Mouse (Mus musculus) 416B (cell line): Measurements from ENCODE around the gene Gm45623.

Experiments used
- DNase-seq: peaks from one replicate; pipeline ENCODE4 v3.0.0; 2011; ENCODE audit warnings: low read depth

The Gm45623 gene

DNA sequence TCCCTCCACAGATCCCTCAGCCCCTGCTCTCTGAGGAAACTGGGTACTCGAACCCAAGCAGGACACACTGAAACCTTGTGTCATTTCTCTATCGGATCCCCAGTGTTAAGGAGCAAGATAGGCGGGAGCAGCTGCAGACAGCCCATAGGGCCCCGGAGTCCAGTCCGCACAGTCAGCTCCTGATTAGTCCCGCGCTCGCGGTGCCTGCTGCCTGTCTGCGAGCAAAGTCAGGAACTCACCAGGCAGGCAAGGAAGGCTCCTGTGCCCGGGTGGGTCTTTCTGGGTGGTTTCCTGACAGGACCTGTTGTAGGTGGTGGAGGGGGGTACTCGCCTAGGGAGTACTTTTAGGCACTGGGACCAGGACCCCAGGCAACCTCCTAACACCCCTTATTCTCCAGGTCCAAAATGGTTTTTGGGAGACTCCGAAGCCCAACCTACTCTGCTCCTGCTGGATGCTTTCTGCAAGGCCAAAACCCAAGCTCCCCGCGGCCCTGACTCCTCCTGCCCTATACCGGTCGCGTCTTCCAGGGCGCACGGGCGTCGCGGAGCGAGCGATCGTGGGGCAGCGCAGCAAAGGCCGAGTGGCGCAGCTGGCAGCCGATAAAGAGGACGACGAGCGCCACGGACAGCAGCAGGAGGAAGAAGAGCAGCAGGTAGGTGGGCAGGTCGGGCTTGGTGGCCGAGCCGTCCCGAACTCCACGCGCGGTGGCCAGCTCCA is 994 bp downstream of the Gm45623 start:
- DNase-seq = no peak

GRCm38 (mm10) chr13:56751774-56752173 is 1.9 kb downstream of the Gm45623 start:
- no peak for DNase-seq

GRCm38 (mm10) chr13:56749377-56749776 is 4.2 kb downstream of the Gm45623 start:
- no peak for DNase-seq

- DNase-seq = no peak
These were observed 6.1 kb downstream of the Gm45623 start for GRCm38 (mm10) chr13:56747554-56747953.

GRCm38 (mm10) chr13:56746739-56747532 is 6.7 kb downstream of the Gm45623 start:
- no peak for DNase-seq

DNA sequence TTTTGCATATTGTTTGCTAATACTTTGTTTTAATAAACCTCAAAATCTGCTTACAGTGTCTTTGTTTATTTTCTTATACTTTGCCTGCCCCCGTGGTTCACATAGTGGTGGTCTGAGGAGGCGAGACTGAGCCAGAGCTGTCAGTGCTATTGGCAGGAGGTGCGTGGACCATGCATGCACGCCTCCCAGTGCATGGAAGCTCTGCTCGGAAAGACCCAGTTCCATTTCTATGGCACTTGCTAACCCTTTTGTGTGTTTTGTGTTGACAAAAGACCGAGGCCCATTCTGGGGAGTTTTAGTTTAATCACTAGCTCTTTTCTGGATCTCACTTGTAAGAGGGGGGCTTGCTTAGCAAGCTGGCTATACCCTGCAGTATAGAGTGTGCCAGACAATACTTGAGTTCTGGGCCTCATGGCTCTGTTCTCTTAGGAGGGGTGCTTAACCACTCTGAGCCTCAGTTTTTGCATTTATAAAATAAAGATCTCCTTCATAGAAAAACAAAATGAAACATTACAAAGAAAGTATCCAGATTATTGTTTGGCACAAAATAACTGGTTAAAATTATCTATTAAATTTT is 11.2 kb downstream of the Gm45623 start:
- DNase-seq = no peak

DNA sequence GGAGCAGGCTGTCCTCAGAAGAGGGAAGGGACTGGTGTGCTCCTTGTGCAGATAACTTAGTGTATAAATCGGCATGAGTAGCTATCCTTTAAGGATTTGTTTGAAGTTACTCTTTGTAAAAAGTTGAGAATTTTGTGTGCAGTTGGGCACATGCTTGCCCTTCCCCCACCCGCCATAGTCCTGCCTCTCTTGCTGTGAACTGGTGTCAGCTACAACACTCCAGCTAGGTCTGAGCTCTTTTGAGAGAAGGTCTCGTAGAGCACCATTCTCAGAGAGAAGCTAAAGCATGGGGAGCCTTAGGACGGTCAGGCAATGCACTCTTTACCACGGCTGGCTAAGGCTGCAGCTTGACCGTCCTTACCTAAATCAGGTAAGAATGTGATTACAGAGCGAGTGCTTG is 11.9 kb downstream of the Gm45623 start:
- DNase-seq = no peak

- DNase-seq = no peak
These were observed 13.1 kb downstream of the Gm45623 start for GRCm38 (mm10) chr13:56740496-56740895.

DNA sequence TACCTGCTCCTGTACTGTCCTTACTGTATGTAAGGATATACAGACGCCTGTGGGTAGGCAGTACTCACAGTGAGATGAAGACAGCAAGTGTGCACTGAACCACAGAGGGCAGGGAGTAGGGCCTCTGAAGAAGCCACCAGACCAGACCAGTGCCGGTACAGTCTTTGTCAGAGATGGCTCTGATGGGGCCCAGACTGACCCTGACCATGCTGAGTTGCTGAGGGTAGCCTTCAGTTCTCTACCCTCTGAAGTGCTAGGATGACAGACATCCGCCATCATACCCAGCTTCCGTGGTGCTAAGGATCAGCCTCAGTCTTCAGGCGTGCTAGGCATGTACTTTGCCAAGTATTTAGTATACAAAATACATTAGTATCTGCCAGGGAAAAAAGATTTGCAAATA is 14.1 kb downstream of the Gm45623 start:
- no peak for DNase-seq

- DNase-seq = peak; percentile 46
These were observed 18.3 kb downstream of the Gm45623 start for GRCm38 (mm10) chr13:56735212-56735875.

DNA sequence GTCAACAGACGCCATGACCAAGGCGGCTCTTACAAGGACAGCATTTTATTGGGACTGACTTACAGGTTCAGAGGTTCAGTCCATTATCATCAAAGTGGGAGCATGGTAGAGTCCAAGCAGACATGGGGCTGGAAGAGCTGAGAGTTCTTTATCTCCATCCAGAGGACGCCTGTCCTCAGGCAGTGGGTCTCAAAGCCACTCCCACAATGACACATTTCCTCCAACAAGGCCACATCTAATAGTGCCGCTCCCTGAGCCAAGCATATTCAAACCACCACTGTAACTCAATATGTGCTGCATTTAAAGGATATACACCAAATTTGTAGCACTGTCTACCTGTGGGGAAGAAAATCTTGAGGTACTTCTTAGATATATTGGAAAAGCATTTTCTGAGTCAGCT is 19.0 kb downstream of the Gm45623 start:
- peak; percentile 86 for DNase-seq

DNA sequence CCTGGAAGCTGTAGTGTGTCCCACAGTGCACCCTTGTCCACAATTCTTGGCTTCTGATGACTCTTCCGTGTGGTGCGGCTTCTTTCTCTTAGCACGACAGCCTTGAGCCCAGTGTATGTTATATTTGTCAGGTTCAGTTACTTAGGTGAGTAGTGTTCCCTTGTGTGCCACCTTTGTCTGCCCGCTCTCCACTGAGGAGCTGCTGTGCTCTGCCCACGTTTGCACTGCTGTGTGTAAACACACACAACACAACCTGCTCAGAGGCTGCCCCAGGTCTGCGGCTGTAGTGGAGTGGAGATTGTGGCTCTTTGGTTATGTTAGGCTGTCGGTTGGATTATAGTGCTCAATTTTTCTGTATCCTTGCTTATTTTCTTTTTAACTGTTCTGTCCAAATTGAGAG is 24.6 kb downstream of the Gm45623 start:
- no peak for DNase-seq

- no peak for DNase-seq
These were observed 27.1 kb downstream of the Gm45623 start for GRCm38 (mm10) chr13:56726551-56726950.

- peak; percentile 51 for DNase-seq
These were observed 41.4 kb downstream of the Gm45623 start for GRCm38 (mm10) chr13:56712221-56712620.

DNA sequence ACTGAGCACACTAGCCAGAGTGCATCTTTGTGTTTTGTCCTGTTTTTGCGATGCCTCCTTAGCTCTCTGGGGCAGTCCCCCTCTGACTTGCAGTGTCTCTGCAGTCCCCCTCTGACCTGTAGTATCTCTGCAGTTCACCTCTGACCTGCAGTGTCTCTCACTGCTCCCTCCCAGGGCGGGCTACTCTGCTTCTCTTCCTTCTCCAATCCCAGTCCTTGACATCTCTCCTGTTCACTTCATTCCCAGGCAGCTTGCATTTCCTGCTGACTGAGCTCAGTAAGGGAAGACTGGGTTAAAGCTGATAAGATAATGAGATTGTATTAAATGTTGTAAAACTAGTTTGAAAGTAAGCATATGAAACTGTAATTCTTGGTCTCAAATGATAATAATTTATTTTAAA is 43.0 kb downstream of the Gm45623 start:
- no peak for DNase-seq

GRCm38 (mm10) chr13:56707606-56708005 is 46.0 kb downstream of the Gm45623 start:
- DNase-seq = no peak

GRCm38 (mm10) chr13:56707111-56707510 is 46.5 kb downstream of the Gm45623 start:
- no peak for DNase-seq

DNA sequence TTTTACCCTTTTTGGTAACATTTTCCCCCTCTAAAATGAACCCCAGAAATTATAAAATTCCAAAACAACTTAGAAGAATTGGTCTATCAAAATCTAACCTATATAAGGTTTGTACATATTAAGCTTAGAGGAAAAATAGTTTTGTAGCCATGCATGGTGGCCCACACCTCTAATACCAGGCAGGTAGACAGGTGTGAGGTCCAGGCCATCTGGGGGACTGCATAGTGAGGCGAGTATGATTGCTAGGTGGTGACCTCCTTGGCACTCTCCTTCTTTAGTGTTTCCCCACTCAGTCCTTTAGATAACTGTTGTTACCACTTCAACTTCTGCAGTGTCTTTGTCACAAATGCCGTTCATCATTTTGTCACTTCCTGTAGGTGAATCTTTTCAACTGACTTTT is 49.0 kb downstream of the Gm45623 start:
- DNase-seq = no peak

DNA sequence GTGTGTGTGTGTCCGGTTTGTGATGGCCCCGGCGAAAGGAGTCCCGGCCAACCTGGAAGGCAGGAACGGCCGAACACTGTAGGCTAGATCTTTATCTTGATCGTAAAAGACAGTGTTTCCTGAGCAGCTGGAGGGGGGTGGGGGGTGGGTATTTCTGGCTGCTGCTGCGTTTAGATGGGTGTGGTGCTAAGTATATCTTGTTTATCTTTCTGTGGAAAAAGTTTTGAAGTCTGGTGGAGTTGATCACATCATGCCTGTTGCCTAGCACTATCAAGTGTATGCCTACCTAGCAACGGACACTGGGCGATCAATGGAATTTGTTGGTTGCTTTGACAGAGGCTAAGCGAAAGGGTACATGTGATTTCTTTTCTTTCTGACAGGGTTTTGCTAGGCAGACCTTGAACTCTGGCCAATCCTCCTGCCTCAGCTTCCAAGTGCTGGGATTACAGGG is 49.7 kb downstream of the Gm45623 start:
- peak; percentile 96 for DNase-seq

- no peak for DNase-seq
These were observed 50.3 kb downstream of the Gm45623 start for GRCm38 (mm10) chr13:56703222-56703870.

DNA sequence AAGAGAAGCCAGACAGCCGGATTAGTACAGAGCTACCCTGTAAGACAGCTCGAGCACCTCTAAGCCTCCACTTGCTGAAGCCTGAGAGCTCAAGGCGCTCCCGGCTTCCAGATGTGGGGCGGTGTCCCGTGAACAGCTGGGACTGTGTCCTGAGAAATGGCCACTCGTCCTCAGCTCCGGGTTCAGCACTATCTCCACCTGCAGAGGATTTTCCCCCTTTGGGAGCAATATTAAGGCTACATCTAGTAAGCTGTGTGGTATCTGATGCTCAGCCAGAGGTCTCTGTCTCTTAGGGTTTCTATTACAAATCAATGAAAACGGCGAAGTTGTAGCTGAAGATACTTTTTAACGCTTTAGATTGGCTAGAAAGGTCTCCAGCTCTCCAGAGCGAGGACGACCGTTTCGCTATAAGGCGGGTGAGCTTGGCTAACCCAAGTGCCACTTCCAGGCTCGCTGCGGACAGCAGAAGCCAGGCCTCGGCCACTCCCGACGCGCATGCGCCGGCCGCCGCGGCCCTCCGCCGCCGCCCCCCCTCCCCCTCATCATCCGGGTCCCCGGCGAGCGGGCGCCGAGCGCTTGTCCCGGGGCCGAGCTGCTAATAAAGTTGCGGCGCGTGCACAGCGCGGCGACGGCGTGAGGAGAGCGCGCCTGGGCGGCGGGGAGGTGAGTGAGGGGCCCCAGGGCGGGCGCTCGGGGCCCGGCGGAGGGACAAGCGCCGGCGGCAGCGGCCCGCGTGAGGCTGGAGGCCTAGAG is 51.0 kb downstream of the Gm45623 start, which contains the start of gene Smad5:
Gene Smad5, plus strand, starts transcription at position 542 of the 753 bp plus-strand sequence.
- DNase-seq = peak; percentile 89
